14 mouse cellular contexts compared by ENCODE assay signal in the genomic region with DNA sequence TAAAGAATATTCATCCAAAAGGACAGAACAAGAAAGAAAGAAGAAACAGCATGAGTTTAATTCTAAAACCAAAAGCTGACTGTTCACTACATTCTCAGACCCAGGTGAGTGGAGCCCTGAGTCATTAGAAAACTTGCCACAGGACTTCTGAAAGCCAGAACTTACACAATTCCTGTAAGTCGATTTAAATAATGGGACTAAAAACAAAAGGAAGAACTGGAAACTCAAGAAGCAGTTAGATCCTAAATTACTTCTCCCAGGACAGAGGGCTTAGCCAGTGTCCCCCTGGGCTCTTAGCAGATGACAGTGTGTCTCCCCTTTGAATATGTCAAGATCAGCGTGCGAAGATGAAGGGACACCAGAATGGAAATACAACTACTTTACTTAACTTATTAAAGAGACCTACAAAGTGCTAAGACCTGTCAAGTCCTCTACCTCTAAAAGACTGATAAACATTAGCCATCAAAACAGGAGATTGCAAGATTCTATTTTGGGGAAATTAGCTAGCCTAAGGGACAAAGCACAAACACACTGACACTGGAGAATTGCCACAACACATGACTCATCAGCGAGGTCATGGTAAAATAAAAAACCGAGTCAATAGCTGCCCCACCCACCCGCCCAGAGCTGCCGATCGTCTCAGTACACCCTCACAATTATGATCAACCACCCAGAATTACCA. TPM values are rescaled to one million over a fixed set of nuclear protein-coding genes. Genes with fewer than 3 reads are reported as not detected.
DNase-seq lines count a peak whose midpoint lies in the region; TF ChIP-seq lines count a peak whose summit lies in the region.
"Had no signal": no experiment of that assay in that cellular context is flagged by ENCODE, and none has a peak within 500 bp of the region (broad histone marks: within the 10 kb centered on the region; RNA-seq: fewer than 3 reads in every experiment).

No protein-coding gene starts in this region.

- H3K4me1 ChIP-seq in bone marrow macrophage, adult 2 months (ENCODE audit: control insufficient read depth, insufficient read depth, low read length) = peaks cover 14% of the 10 kb centered on the region
- H3K4me1 ChIP-seq: hindbrain, embryonic 15.5 days had no signal

- no peak for TF ChIP-seq POLR2A in bone marrow macrophage, adult 2 months (IDR thresholded peaks at IDR 0.05; ENCODE audit: borderline replicate concordance, low read depth, low read length)

- DNase-seq in adrenal gland, adult (ENCODE audit: inconsistent age in 2 of 2, low spot score in 1 of 2) = peak; percentile 60 to 87
- DNase-seq in adrenal gland, postnatal 4 days (ENCODE audit: low spot score in 2 of 2) = no peak
- DNase-seq in lung, postnatal 25 days (ENCODE audit: low spot score) = peak; percentile 13
- DNase-seq in lung, postnatal 10 days = no peak
- no peak for DNase-seq in layer of hippocampus, postnatal 10 days (ENCODE audit: low spot score in 2 of 2)
- no peak for DNase-seq in left cerebral cortex, postnatal 36 days (ENCODE audit: low spot score in 2 of 2)
- DNase-seq in layer of hippocampus, adult 18-20 months (ENCODE audit: low spot score in 2 of 2) = no peak
- DNase-seq: cerebellum, adult 9-10 months; kidney, adult 18-20 months; kidney, postnatal 36 days had no signal

- intact Hi-C loops in left cerebral cortex, postnatal 36 days (cut with DNase I) = no loop called here

- TF ChIP-seq CTCF in bone marrow macrophage, adult 2 months (IDR thresholded peaks at IDR 0.05; ENCODE audit: low read depth, low read length) = no peak

- no peak overlapping the region for H3K4me3 ChIP-seq in bone marrow macrophage, adult 2 months (ENCODE audit: insufficient read depth, low read length)
- H3K4me3 ChIP-seq: heart, embryonic 15.5 days; hindbrain, embryonic 15.5 days had no signal

- H3K27ac ChIP-seq in bone marrow macrophage, adult 2 months (ENCODE audit: insufficient read depth, low read depth, low read length) = peak overlapping the region; percentile 85
- H3K27ac ChIP-seq: heart, embryonic 15.5 days; hindbrain, embryonic 15.5 days had no signal

RNA-seq across cellular contexts. Expression of gene Wnt16, which starts 18.0 kb away (rescaled TPM):
- total RNA-seq in adrenal gland, postnatal 4 days (2021) = under 1 TPM; 0.37 to 0.92 TPM
- polyA plus RNA-seq in bone marrow macrophage, adult 2 months (2012; ENCODE audit: insufficient read depth, insufficient read length, missing spikeins) = not detected in 2 replicates
- under 1 TPM; 0.60 to 0.64 TPM for total RNA-seq in layer of hippocampus, postnatal 10 days (2021)
- 1 to 10 TPM in 1 of 2 experiments, under 1 TPM in 1; 0.69 to 1.2 TPM for total RNA-seq in left cerebral cortex, postnatal 36 days (2021)
- 1 to 10 TPM; 1.5 to 2.1 TPM for total RNA-seq in layer of hippocampus, adult 18-20 months (2021)
- polyA plus RNA-seq: thymus, postnatal 0 days had no signal

Comparison
In these comparisons a context has a peak if more than half of its experiments do, and no peak if none do; other contexts are left out.
1. DNase-seq: peak in adrenal gland, adult (2 of 2) and lung, postnatal 25 days (single experiment); none in adrenal gland, postnatal 4 days (0 of 2), lung, postnatal 10 days (single experiment), layer of hippocampus, postnatal 10 days (0 of 2), left cerebral cortex, postnatal 36 days (0 of 2) and layer of hippocampus, adult 18-20 months (0 of 2).